Mouse (Mus musculus): ENCODE measurements around the gene Krtap16-3. TPM values are rescaled to one million over a fixed set of nuclear protein-coding genes. Genes with fewer than 3 reads are reported as not detected.

Krtap16-3 gene
- polyA plus RNA-seq (2014; fragmentation: Illumina TruSeq; extraction: RNeasy Lipid Tissue Mini Kit (QIAGEN cat#74804); ENCODE audit: low replicate concordance), result not detected

DNA sequence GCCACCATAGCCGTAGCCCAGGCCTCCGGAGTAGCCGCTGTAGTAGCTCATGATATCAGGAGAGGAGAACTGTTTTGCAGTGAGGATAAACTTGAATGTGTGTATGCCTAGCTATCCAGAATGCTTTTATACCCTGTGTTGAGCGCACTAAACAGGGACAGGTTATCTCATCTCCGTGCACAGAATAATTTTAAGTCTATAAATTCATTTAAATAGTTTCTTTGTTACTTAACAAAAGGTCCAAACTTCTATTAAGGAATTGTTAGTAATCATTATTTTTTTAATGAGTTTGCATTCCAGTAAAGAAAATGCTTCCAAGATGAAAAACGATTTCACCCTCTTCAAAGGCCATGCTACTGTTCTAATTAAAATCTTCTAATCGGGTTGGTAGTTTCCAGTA is at the start of gene Krtap16-3:
TSS of gene Krtap16-3 (minus strand) at position 101 of the 400 bp plus-strand sequence.

DNA sequence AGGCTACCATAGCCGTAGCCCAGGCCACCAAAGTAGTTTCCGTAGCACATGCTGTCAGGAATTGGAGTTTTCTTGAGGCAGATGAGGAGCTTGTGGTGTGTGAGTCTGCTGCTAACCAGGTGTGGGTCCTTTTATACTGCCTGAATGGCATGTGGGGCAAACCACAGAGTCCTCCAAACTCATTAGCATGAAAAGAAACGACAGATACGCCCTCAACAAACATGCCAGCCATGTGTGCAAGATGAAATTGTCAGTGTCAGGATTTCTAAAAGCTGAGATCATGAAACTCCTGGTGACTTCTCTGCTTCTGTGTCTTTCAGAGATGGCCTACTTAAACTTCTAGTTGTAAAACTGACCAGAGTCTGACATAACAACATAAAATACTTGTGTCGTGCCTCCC is 48.0 kb upstream of the Krtap16-3 start, which contains the start of gene Krtap22-2:
TSS of gene Krtap22-2 (minus strand) at position 101 of the 400 bp plus-strand sequence.

DNA sequence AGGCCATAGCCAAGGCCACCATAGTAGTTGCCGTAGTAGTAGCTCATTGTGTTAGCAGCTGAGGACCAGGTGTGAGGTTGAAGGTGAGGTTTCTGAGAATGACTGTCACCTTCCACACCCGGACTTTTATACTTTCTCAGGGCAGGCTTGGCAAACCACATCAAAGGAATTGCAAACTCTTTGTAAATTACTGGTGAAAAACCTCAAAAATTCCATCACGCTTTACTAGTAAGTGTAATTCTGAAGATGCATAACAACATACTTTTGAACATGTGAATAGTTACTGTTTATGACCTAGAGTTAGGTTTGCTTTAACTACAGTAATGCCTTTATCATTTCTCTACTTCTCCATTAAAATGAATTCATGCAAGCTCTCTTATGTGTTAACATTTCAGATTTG is 30.5 kb downstream of the Krtap16-3 start, which contains the start of gene Krtap19-9b:
TSS of gene Krtap19-9b (minus strand) at position 101 of the 400 bp plus-strand sequence.

Other genes starting within 250 kb of the Krtap16-3 start
- not detected for gene Krtap13-1, start 234.0 kb downstream of the Krtap16-3 start, polyA plus RNA-seq (2014; fragmentation: Illumina TruSeq; extraction: RNeasy Lipid Tissue Mini Kit (QIAGEN cat#74804); ENCODE audit: low replicate concordance)
- gene Krtap13, start 211.2 kb downstream of the Krtap16-3 start, polyA plus RNA-seq (2014; fragmentation: Illumina TruSeq; extraction: RNeasy Lipid Tissue Mini Kit (QIAGEN cat#74804); ENCODE audit: low replicate concordance), result not detected
- not detected for gene 2310034C09Rik, start 204.0 kb downstream of the Krtap16-3 start, polyA plus RNA-seq (2014; fragmentation: Illumina TruSeq; extraction: RNeasy Lipid Tissue Mini Kit (QIAGEN cat#74804); ENCODE audit: low replicate concordance)
- not detected for gene 2310057N15Rik, start 188.7 kb downstream of the Krtap16-3 start, polyA plus RNA-seq (2014; fragmentation: Illumina TruSeq; extraction: RNeasy Lipid Tissue Mini Kit (QIAGEN cat#74804); ENCODE audit: low replicate concordance)
- gene Gm5965, start 185.0 kb downstream of the Krtap16-3 start, polyA plus RNA-seq (2014; fragmentation: Illumina TruSeq; extraction: RNeasy Lipid Tissue Mini Kit (QIAGEN cat#74804); ENCODE audit: low replicate concordance), result not detected
- not detected for gene Gm20741, start 150.7 kb downstream of the Krtap16-3 start, polyA plus RNA-seq (2014; fragmentation: Illumina TruSeq; extraction: RNeasy Lipid Tissue Mini Kit (QIAGEN cat#74804); ENCODE audit: low replicate concordance)
- not detected for gene Krtap15, start 142.7 kb downstream of the Krtap16-3 start, polyA plus RNA-seq (2014; fragmentation: Illumina TruSeq; extraction: RNeasy Lipid Tissue Mini Kit (QIAGEN cat#74804); ENCODE audit: low replicate concordance)
- gene Krtap14, start 136.7 kb downstream of the Krtap16-3 start, polyA plus RNA-seq (2014; fragmentation: Illumina TruSeq; extraction: RNeasy Lipid Tissue Mini Kit (QIAGEN cat#74804); ENCODE audit: low replicate concordance), result not detected
- gene Krtap19-1, start 93.5 kb downstream of the Krtap16-3 start, polyA plus RNA-seq (2014; fragmentation: Illumina TruSeq; extraction: RNeasy Lipid Tissue Mini Kit (QIAGEN cat#74804); ENCODE audit: low replicate concordance), result not detected
- not detected for gene Krtap19-2, start 88.6 kb downstream of the Krtap16-3 start, polyA plus RNA-seq (2014; fragmentation: Illumina TruSeq; extraction: RNeasy Lipid Tissue Mini Kit (QIAGEN cat#74804); ENCODE audit: low replicate concordance)
- gene Krtap19-3, start 84.8 kb downstream of the Krtap16-3 start, polyA plus RNA-seq (2014; fragmentation: Illumina TruSeq; extraction: RNeasy Lipid Tissue Mini Kit (QIAGEN cat#74804); ENCODE audit: low replicate concordance), result not detected
- not detected for gene Krtap19-4, start 77.8 kb downstream of the Krtap16-3 start, polyA plus RNA-seq (2014; fragmentation: Illumina TruSeq; extraction: RNeasy Lipid Tissue Mini Kit (QIAGEN cat#74804); ENCODE audit: low replicate concordance)
- not detected for gene Krtap19-5, start 66.4 kb downstream of the Krtap16-3 start, polyA plus RNA-seq (2014; fragmentation: Illumina TruSeq; extraction: RNeasy Lipid Tissue Mini Kit (QIAGEN cat#74804); ENCODE audit: low replicate concordance)
- gene Krtap19-9b, start 30.6 kb downstream of the Krtap16-3 start, polyA plus RNA-seq (2014; fragmentation: Illumina TruSeq; extraction: RNeasy Lipid Tissue Mini Kit (QIAGEN cat#74804); ENCODE audit: low replicate concordance), result not detected
- gene Krtap22-2, start 47.9 kb upstream of the Krtap16-3 start, polyA plus RNA-seq (2014; fragmentation: Illumina TruSeq; extraction: RNeasy Lipid Tissue Mini Kit (QIAGEN cat#74804); ENCODE audit: low replicate concordance), result not detected
- gene Gm10229, start 52.4 kb upstream of the Krtap16-3 start, polyA plus RNA-seq (2014; fragmentation: Illumina TruSeq; extraction: RNeasy Lipid Tissue Mini Kit (QIAGEN cat#74804); ENCODE audit: low replicate concordance), result not detected
- gene Krtap6-1, start 68.8 kb upstream of the Krtap16-3 start, polyA plus RNA-seq (2014; fragmentation: Illumina TruSeq; extraction: RNeasy Lipid Tissue Mini Kit (QIAGEN cat#74804); ENCODE audit: low replicate concordance), result not detected
- gene Gm10228, start 78.6 kb upstream of the Krtap16-3 start, polyA plus RNA-seq (2014; fragmentation: Illumina TruSeq; extraction: RNeasy Lipid Tissue Mini Kit (QIAGEN cat#74804); ENCODE audit: low replicate concordance), result not detected
- gene Krtap6-5, start 85.0 kb upstream of the Krtap16-3 start, polyA plus RNA-seq (2014; fragmentation: Illumina TruSeq; extraction: RNeasy Lipid Tissue Mini Kit (QIAGEN cat#74804); ENCODE audit: low replicate concordance), result not detected
- not detected for gene 1110025L11Rik, start 101.1 kb upstream of the Krtap16-3 start, polyA plus RNA-seq (2014; fragmentation: Illumina TruSeq; extraction: RNeasy Lipid Tissue Mini Kit (QIAGEN cat#74804); ENCODE audit: low replicate concordance)
- not detected for gene Krtap6-3, start 121.1 kb upstream of the Krtap16-3 start, polyA plus RNA-seq (2014; fragmentation: Illumina TruSeq; extraction: RNeasy Lipid Tissue Mini Kit (QIAGEN cat#74804); ENCODE audit: low replicate concordance)
- gene Gm6358, start 178.0 kb upstream of the Krtap16-3 start, polyA plus RNA-seq (2014; fragmentation: Illumina TruSeq; extraction: RNeasy Lipid Tissue Mini Kit (QIAGEN cat#74804); ENCODE audit: low replicate concordance), result not detected
- not detected for gene Gm10061, start 188.2 kb upstream of the Krtap16-3 start, polyA plus RNA-seq (2014; fragmentation: Illumina TruSeq; extraction: RNeasy Lipid Tissue Mini Kit (QIAGEN cat#74804); ENCODE audit: low replicate concordance)
- gene Gm9789, start 195.1 kb upstream of the Krtap16-3 start, polyA plus RNA-seq (2014; fragmentation: Illumina TruSeq; extraction: RNeasy Lipid Tissue Mini Kit (QIAGEN cat#74804); ENCODE audit: low replicate concordance), result not detected
- gene Gm7735, start 206.6 kb upstream of the Krtap16-3 start, polyA plus RNA-seq (2014; fragmentation: Illumina TruSeq; extraction: RNeasy Lipid Tissue Mini Kit (QIAGEN cat#74804); ENCODE audit: low replicate concordance), result not detected
- not detected for gene 1110057P08Rik, start 211.9 kb upstream of the Krtap16-3 start, polyA plus RNA-seq (2014; fragmentation: Illumina TruSeq; extraction: RNeasy Lipid Tissue Mini Kit (QIAGEN cat#74804); ENCODE audit: low replicate concordance)
- gene Krtap20-2, start 243.0 kb upstream of the Krtap16-3 start, polyA plus RNA-seq (2014; fragmentation: Illumina TruSeq; extraction: RNeasy Lipid Tissue Mini Kit (QIAGEN cat#74804); ENCODE audit: low replicate concordance), result not detected

Measured in small intestine, adult 10 weeks (tissue).